ENCODE assay signal across 7 mouse cellular contexts in genomic region chr7:114562531-114563241, GRCm38 (mm10). TPM values are rescaled to one million over a fixed set of nuclear protein-coding genes. Genes with fewer than 3 reads are reported as not detected.
DNase-seq lines count a peak whose midpoint lies in the region; ATAC-seq lines count a peak whose summit lies in the region.

TSS of gene Cyp2r1 (minus strand) at chr7:114562972.

- H3K4me1 ChIP-seq in brown adipose tissue, adult 24 weeks (ENCODE audit: control insufficient read depth, insufficient read depth, insufficient read length, low read length) = no peaks in the 10 kb centered on the region
- 0 out of 2 replicates have a peak, but pooled peaks cover 3% of the 10 kb centered on the region for H3K4me1 ChIP-seq in heart, embryonic 11.5 days (ENCODE audit: control insufficient read depth, insufficient read depth, low read length)
- no peaks in the 10 kb centered on the region for H3K4me1 ChIP-seq in kidney, embryonic 14.5 days (ENCODE audit: control insufficient read depth, insufficient read depth, low read length)
- no peaks in the 10 kb centered on the region for H3K4me1 ChIP-seq in limb, embryonic 13.5 days
- H3K4me1 ChIP-seq in midbrain, embryonic 15.5 days = peaks cover 3% of the 10 kb centered on the region; the same call in 1 of the 2 replicates

- peak within 1 kb of the TSS; percentile 81 for H3K9ac ChIP-seq in heart, embryonic 11.5 days (ENCODE audit: low read depth, low read length)
- H3K9ac ChIP-seq in kidney, embryonic 14.5 days (ENCODE audit: low read depth, low read length) = peak within 1 kb of the TSS; percentile 59; the same call in 1 of the 2 replicates
- H3K9ac ChIP-seq in limb, embryonic 13.5 days = peak within 1 kb of the TSS; percentile 67
- peak within 1 kb of the TSS; percentile 62 for H3K9ac ChIP-seq in midbrain, embryonic 15.5 days

- H3K9me3 ChIP-seq in heart, embryonic 11.5 days (replicated peaks; ENCODE audit: control insufficient read depth, low read length) = no peaks in the 10 kb centered on the region
- no peaks in the 10 kb centered on the region for H3K9me3 ChIP-seq in kidney, embryonic 14.5 days (ENCODE audit: control insufficient read depth, low read length)
- H3K9me3 ChIP-seq in limb, embryonic 13.5 days = no peaks in the 10 kb centered on the region
- no peaks in the 10 kb centered on the region for H3K9me3 ChIP-seq in midbrain, embryonic 15.5 days

- peak; percentile 85 to 89 for DNase-seq in spleen, adult 18-20 months

- H3K36me3 ChIP-seq in heart, embryonic 11.5 days (ENCODE audit: control insufficient read depth, insufficient read depth, low read length) = no peaks in the 10 kb centered on the region
- H3K36me3 ChIP-seq in kidney, embryonic 14.5 days (ENCODE audit: control insufficient read depth, insufficient read depth, low read length) = no peaks in the 10 kb centered on the region
- no peaks in the 10 kb centered on the region for H3K36me3 ChIP-seq in limb, embryonic 13.5 days
- no peaks in the 10 kb centered on the region for H3K36me3 ChIP-seq in midbrain, embryonic 15.5 days (replicated peaks)

- H3K27ac ChIP-seq in brown adipose tissue, adult 24 weeks (replicated peaks; ENCODE audit: low read depth, low read length) = peak within 1 kb of the TSS; percentile 27; the same call in 1 of the 2 replicates
- peak within 1 kb of the TSS; percentile 91 for H3K27ac ChIP-seq in heart, embryonic 11.5 days (ENCODE audit: low read depth, low read length)
- H3K27ac ChIP-seq in kidney, embryonic 14.5 days (ENCODE audit: low read depth, low read length) = peak within 1 kb of the TSS; percentile 78
- peak within 1 kb of the TSS; percentile 87 for H3K27ac ChIP-seq in limb, embryonic 13.5 days
- peak within 1 kb of the TSS; percentile 75 for H3K27ac ChIP-seq in midbrain, embryonic 15.5 days

- H3K4me3 ChIP-seq in brown adipose tissue, adult 24 weeks (ENCODE audit: insufficient read depth, low read depth, low read length) = peak within 1 kb of the TSS; percentile 68
- H3K4me3 ChIP-seq in heart, embryonic 11.5 days (ENCODE audit: low read depth, low read length) = peak within 1 kb of the TSS; percentile 57
- H3K4me3 ChIP-seq in kidney, embryonic 14.5 days (ENCODE audit: low read length) = peak within 1 kb of the TSS; percentile 51
- H3K4me3 ChIP-seq in limb, embryonic 13.5 days = peak within 1 kb of the TSS; percentile 57
- H3K4me3 ChIP-seq in midbrain, embryonic 15.5 days = peak within 1 kb of the TSS; percentile 59

- peak within 1 kb of the TSS; percentile 90 for H3K4me2 ChIP-seq in heart, embryonic 11.5 days
- H3K4me2 ChIP-seq in kidney, embryonic 14.5 days (replicated peaks; ENCODE audit: low read depth, low read length) = peak within 1 kb of the TSS; percentile 76
- peak within 1 kb of the TSS; percentile 70 for H3K4me2 ChIP-seq in limb, embryonic 13.5 days (replicated peaks)
- H3K4me2 ChIP-seq in midbrain, embryonic 15.5 days = peak within 1 kb of the TSS; percentile 76

- H3K27me3 ChIP-seq in heart, embryonic 11.5 days (ENCODE audit: control insufficient read depth, insufficient read depth, low read length) = no peaks in the 10 kb centered on the region
- no peaks in the 10 kb centered on the region for H3K27me3 ChIP-seq in kidney, embryonic 14.5 days (ENCODE audit: control insufficient read depth, insufficient read depth, low read length)
- H3K27me3 ChIP-seq in limb, embryonic 13.5 days = no peaks in the 10 kb centered on the region
- H3K27me3 ChIP-seq in midbrain, embryonic 15.5 days (replicated peaks) = no peaks in the 10 kb centered on the region

- ATAC-seq in erythroid progenitor cell, adult 5-6 weeks (replicated peaks; ENCODE audit: low FRiP score, poor library complexity, severe bottlenecking) = peak; percentile 87
- peak; percentile 99 for ATAC-seq in heart, embryonic 11.5 days (replicated peaks; ENCODE audit: insufficient number of reproducible peaks, low FRiP score, low TSS enrichment)
- peak; percentile 100 for ATAC-seq in kidney, embryonic 14.5 days (ENCODE audit: low FRiP score, low TSS enrichment)
- peak; percentile 100 for ATAC-seq in limb, embryonic 13.5 days (ENCODE audit: low FRiP score, low read depth)
- peak; percentile 100 for ATAC-seq in midbrain, embryonic 15.5 days (replicated peaks)

- WGBS in heart, embryonic 11.5 days (ENCODE audit: insufficient replicate concordance) = 2% methylated on average over 55 of the region's 56 CpGs
- 1% methylated on average over 56 of the region's 56 CpGs for WGBS in kidney, embryonic 14.5 days
- 2% methylated on average over 56 of the region's 56 CpGs for WGBS in limb, embryonic 13.5 days
- 3% methylated on average over 56 of the region's 56 CpGs for WGBS in midbrain, embryonic 15.5 days

RNA-seq across cellular contexts. Expression of gene Cyp2r1, which starts in this region (rescaled TPM):
- 1.4 and 2.3 TPM in 2 replicates for polyA plus RNA-seq in brown adipose tissue, adult 24 weeks (2012; ENCODE audit: insufficient read depth, insufficient read length, missing spikeins)
- 7.2 TPM in 1 of 2 replicates, not detected in the other for total RNA-seq in erythroid progenitor cell, adult 5-6 weeks (2015; ENCODE audit: low replicate concordance)
- not detected in 2 replicates for total RNA-seq in erythroid progenitor cell, adult 5-6 weeks (2017; ENCODE audit: low replicate concordance)
- polyA plus RNA-seq in heart, embryonic 11.5 days (2014; fragmentation: Nextera tagmentation; extraction: Ambion mirVana) = 1.9 and 2.0 TPM in 2 replicates
- 1.9 and 2.1 TPM in 2 replicates for polyA plus RNA-seq in kidney, embryonic 14.5 days (2014; fragmentation: Nextera tagmentation; extraction: Ambion mirVana)
- 2.0 and 2.4 TPM in 2 replicates for polyA plus RNA-seq in limb, embryonic 13.5 days (2015; fragmentation: Nextera tagmentation; extraction: Ambion mirVana)
- 1.0 TPM in 2 replicates for polyA plus RNA-seq in midbrain, embryonic 15.5 days (2015; fragmentation: Nextera tagmentation; extraction: Ambion mirVana)

Comparison
In these comparisons a context has a peak if more than half of its experiments do, and no peak if none do; other contexts are left out.
1. Peak in every context shown above with its lines: DNase-seq, ATAC-seq, H3K4me3 ChIP-seq and H3K27ac ChIP-seq.
2. H3K27ac ChIP-seq: peak in every context shown above with its lines; median percentile 91 in heart, embryonic 11.5 days; 87 in limb, embryonic 13.5 days; 78 in kidney, embryonic 14.5 days; 75 in midbrain, embryonic 15.5 days; 27 in brown adipose tissue, adult 24 weeks.